Mouse (Mus musculus) heart, adult 11 months (tissue): ENCODE results near the gene Xk.
A peak's percentile ranks its signal among the peaks of the same experiment; 100 is the strongest.
"Not testable (repeated sequence)": the region's sequence is repeated elsewhere in the genome, so short reads cannot be mapped to it uniquely, and the experiment has no call there.

Experiments
- DNase-seq: peaks from one replicate; pipeline ENCODE4 v3.0.0; 2022

Xk gene

GRCm38 (mm10) chrX:9272460-9273361 is at the start of gene Xk:
Gene Xk, plus strand, starts transcription at chrX:9272756.
- DNase-seq: peak; percentile 95

DNA sequence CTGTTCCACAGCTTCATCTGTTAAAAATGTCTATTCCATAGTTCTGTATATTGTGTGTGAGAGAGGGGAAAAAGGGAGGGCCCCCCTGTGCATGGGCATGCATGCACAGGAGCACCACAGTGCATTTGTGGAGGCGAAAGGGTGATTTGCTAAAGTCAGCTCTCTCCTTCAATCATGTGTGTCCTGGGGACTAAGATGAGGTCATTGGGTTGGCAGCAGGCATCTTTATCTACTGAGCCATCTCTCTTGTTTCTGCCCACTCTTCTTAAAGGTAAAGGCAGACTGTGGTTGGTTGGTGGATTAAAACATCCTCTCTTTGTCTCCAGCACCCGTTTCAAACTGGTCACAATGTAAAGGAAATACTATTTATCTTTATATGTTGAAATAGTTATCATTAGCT is 45.5 kb upstream of the Xk start:
- no peak for DNase-seq

DNA sequence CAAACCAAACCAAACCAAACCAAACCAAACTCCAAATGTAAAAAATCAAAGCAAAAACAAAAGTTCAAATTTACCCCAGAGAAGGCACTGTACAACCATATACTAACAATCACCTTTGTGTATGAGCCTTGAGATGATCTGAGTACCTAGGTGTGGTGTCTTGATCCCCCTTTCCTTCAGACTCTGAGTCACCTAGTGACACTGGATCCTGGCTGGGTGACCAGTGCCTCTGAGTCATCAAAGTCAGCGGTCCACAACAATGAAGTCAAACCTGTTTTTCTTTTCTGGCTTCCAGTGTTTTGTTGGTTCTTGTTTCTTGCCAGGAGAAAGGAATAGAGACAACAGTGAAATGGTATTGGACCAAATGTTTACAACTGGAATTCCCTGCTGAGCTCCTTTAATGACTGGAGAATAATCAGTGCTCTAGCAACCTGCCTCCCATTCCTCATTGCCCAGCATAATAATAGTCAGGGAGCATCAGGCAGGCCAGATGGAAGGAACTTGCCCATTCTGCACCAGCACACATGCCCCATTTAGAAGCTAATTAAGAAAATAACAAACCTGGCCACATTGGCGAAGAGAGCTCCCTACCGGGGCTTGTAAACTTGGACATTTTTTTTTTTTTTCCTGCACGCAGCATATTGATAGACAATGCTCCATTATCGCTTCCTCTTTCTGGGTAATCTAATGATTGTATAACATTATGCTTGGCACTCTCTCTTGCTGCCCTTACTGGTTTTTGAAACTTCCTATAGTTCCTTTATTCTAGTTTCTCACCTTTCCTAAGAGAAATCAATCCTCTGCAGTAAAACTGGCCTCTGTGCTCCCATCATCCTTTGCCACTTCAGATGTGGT is 31.6 kb upstream of the Xk start:
- no peak for DNase-seq

DNA sequence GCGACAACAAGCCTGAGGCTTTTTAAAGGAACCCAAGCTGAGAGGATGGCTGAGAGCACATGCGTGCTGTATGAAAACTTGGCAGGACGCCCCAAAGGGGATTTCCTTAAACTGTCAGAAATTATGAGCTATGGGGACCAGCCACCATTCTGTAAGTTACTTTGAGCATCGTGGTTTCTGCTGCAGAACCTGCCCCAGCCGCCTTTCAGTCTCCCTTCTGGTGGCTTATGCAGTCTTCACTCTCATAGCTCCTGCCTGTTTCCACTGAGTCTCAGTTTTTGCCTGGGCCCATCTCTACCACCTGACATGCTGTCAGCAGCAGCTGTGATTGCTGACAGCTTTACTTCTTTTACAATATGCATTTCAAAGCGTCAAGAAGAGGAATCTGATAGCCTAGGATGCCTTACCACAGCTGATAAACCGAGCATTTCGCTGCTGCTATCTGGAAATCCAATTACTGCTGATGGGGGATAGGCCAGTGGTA is 29.1 kb upstream of the Xk start:
- DNase-seq: no peak

- DNase-seq: no peak
Measured at GRCm38 (mm10) chrX:9244603-9245336, 27.8 kb upstream of the Xk start.

DNA sequence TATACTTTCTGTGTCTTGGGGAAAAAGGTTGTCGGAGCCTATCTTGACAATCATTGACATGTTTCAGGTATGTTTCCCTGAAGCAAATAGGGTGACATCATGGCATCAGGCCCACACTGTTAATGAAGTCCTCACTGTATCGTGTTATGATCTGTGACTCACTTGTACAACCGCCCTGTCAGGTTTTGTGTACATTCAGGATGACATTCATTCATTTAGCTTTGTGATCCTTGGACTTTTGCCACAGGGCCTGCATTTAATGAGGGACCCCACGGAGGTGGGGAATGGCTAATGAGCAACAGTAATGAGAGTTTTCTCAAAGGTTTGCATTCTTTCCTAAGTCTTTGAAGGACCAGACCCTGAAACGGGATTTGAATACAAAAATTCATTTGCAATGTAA is 23.6 kb upstream of the Xk start:
- no peak for DNase-seq

GRCm38 (mm10) chrX:9253990-9254389 is 18.6 kb upstream of the Xk start:
- DNase-seq: peak; percentile 13

DNA sequence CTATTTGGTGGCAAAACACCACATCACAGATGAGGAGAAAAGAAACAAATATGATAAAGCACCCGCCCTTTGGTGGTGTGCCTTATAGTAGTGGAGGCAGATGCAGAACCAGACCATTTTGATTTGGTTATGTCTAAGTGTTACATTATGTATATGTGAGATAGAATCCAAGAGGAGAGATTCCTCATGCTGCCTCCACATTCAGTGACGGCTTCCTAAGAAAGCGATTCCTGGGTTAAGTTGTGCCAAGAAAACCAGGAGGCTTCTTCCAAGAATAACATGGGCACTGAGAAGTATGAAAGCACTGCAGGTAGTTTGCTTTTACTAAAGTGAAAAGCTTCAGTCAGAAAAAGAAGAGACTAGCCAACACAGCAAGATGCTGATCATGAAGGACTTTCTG is 17.7 kb upstream of the Xk start:
- no peak for DNase-seq

DNA sequence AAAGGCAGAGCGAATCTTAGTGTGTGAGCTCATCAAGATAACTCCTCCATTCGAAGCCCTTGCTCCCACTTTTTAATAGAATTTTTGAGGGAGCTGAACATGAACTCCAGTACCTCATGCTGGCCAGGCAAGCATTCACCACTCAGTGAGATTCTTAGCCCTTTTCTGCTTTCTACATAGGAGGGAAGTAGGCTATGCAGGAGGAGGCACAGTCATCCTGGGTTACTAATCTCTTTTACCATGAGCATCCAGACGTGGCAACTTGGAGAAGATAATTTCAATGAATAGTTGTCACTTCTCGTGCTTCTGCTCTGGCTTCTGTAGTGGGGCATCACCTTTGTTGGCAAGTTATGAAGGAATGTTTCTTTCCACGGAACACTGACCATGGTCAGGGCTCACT is 15.8 kb upstream of the Xk start, which contains the start of gene Gm14862:
Gene Gm14862 (minus strand): TSS at position 134 of the 400 bp plus-strand sequence.
- DNase-seq: no peak

DNA sequence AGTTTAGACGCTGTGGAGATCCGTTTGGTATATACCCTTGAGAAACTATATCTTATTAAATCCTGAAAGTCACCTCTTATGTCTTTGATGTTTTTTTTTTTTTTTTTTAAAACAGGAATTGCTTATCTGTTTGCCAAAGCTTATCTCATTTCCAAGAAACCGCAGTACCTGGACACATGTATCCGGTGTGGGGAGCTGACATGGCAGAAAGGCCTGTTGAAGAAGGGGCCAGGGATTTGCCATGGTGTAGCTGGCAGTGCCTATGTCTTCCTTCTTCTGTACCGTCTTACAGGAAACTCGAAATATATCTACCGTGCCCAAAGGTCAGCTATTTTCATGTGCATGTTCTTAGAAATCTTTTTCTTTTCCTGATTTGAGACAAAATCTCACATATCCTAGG is 14.7 kb upstream of the Xk start:
- DNase-seq: no peak

GRCm38 (mm10) chrX:9259267-9259666 is 13.3 kb upstream of the Xk start:
- DNase-seq: no peak

- peak; percentile 85 for DNase-seq
Measured at GRCm38 (mm10) chrX:9271112-9271511, 1.4 kb upstream of the Xk start.

- no peak for DNase-seq
Measured at GRCm38 (mm10) chrX:9271947-9272459, 553 bp upstream of the Xk start.

GRCm38 (mm10) chrX:9273377-9274002 is 934 bp downstream of the Xk start:
- no peak for DNase-seq

DNA sequence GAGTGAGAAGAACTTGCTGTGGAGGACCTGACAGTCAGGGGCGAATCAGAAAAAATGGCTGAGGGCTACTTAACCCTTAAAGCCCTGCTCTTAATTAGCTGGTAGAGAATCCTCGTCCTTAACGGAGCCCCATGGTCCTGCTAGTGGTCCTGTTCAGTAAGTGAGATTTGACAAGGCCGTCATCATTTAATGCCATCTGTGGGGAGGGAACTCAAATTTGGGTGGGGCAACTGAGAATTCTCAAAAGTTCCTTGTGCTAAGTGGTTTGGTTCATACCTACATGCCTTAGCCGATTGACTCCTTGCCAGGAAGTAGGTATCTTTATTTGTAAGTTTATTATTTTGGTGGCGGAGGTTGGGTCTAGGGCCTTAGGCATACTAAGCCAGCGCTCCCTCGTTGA is 1.8 kb downstream of the Xk start:
- no peak for DNase-seq

- not testable (repeated sequence) for DNase-seq
Measured at GRCm38 (mm10) chrX:9283464-9283863, 10.9 kb downstream of the Xk start, which contains the start of gene H2al1m. Gene H2al1m, plus strand, starts transcription at chrX:9283764.

GRCm38 (mm10) chrX:9293140-9293829 is 20.7 kb downstream of the Xk start:
- DNase-seq: not testable (repeated sequence)

DNA sequence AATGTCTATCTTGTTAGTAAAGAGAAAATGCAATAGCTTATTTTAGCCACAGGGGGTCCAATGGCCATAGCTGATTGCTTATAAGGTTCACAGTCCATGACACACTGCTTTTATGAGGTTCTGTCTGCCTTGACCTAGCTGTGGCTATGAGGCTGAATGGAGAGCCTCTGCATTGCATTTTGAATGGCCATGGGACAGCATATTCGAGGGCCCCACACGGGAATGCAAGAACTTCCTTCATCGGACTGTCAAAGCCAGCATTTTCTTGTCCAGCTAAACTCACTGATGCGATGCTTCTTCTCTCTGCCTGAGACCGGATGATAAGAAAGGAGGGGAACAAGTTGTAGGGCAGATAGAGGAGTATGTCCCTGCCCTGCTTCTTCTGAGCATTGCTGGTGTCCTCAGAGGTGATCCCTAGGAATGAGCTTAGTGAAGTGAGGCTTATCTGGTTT is 25.9 kb downstream of the Xk start:
- DNase-seq: no peak

GRCm38 (mm10) chrX:9302791-9303190 is 30.2 kb downstream of the Xk start:
- DNase-seq: no peak

GRCm38 (mm10) chrX:9303455-9303854 is 30.9 kb downstream of the Xk start:
- DNase-seq: no peak

GRCm38 (mm10) chrX:9316457-9316856 is 43.9 kb downstream of the Xk start:
- not testable (repeated sequence) for DNase-seq
